Mouse (Mus musculus) kidney, adult 8-10 months (tissue): ENCODE measurements at regions not wholly inside any gene's neighbourhood (a gene's known extent, or its start where the extent isn't known, plus 50 kb on each side); places are given as distances from the start of the nearest gene placed in this dataset.

Experiments used
- DNase-seq, 2 experiments: peaks; one replicate each; pipeline ENCODE4 v3.0.0; 2022

- no peak for DNase-seq
Observed at GRCm38 (mm10) chr12:12701060-12701667, 240.6 kb downstream of the Mycn start.

DNA sequence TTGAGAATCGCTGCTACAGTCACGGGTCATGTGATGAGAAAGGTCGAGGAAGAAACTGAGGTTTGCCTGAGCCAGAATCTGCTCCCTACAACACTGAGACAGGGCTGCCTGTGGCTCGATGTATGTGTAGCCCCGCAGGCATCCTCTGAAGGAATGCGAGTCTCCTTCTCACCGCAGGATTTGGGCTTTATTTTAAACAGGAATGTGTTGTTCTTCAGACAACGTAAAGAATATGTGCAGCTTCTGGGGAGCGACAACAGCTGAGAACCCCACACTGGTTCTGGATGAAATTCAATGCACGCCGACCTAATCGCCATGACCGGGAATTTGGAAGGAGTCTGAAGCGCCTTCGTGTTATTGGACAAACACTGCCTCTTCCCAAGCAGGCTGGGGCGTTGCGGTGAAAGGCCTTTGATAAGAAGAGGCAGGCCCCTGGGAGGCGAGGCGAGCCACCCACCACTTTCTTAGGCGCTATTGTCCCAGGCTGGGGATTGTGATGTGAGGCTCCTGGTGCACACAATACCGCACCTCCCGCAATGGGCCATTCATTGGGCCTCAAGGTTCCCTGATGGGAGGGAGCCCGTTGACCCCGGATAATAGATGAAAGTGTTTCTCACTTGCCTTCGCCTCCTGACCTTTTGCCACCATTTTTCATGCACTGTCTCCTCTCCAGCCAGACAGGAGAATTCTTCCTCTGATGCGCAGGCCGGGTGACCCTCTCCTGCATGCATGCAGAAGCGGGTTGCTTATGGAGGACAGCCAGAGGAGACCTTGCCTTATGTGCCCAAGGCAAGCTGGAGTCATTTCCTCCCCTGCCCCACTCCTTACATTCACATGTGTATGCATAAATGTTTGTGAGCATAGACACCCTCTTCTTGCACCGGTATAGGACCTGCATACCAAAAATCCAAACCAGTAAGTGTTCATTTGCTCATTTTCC is 247.6 kb downstream of the Mycn start:
- no peak for DNase-seq

- no peak for DNase-seq
Observed at GRCm38 (mm10) chr12:12687376-12687775, 254.3 kb downstream of the Mycn start.

GRCm38 (mm10) chr12:12685217-12685522 is 256.5 kb downstream of the Mycn start:
- no peak for DNase-seq

DNA sequence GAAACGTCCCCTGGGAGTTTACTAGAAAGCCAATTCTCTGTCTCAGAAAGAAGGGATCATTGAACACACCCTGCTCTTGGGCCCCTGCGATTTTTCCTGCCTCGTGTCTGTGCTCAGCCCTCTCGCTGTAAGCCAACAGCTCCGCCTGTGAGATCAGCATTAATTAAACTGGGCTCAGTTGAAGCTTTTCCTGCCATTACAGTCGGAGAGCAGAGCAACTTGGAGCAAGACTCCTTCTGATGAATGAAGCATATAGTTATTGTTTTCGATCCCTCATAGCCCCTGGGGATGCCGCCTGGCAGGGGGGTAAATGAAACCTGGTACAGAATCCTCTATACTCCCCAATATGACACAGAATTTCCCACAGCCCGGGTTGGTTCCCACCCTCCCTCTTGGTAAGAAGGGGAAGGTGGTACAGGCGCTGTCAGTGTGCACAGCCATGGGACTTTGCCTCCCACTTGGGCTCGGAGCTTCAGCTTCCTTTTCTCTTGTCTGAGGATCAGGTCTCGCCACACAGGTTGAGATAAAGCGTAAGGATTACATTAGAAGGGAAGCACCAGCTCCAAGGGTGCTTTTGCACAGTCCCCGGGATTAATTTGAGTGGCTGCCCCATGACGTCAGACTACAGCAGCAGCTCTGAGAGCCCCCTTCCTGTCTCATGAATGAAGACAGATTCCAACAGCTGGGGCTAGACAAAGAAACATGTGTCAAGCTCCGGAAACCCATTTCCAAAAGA is 257.1 kb downstream of the Mycn start:
- DNase-seq, result no peak

DNA sequence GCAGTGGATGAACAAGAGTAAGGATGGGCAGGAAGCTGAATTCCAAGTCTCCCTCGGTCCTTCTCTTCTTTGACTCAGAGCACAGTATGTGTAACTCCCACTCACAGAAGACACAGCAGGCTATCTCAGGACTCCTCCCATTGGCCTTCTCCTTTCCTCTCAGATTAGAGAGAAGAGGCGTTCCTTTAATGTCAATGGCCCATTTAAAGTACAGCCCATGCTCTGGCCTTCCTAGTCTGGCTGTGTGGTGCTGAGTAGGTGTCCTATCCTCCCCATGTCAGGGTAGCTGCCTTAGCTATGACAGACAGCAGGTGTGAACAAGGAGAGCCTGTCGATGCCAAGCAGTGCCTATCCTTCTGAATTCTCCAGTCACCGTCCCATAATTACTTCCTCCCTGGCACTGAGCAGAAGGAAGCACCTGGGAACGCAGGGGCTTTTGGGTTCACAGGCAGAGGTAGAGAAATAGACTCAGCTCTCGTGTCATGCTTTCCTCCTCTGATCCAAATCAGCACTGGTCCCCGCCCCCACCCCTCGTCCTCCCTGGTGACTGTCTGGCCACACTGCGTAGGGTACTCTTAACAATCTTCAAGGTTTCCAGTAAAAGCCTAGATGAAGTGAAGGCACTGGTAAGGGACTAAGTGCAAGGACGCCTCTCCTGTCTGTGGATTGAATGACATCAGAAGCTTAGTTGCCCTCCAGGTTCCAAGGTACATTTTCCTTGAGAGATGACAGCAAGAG is 257.8 kb downstream of the Mycn start:
- DNase-seq, result no peak

DNA sequence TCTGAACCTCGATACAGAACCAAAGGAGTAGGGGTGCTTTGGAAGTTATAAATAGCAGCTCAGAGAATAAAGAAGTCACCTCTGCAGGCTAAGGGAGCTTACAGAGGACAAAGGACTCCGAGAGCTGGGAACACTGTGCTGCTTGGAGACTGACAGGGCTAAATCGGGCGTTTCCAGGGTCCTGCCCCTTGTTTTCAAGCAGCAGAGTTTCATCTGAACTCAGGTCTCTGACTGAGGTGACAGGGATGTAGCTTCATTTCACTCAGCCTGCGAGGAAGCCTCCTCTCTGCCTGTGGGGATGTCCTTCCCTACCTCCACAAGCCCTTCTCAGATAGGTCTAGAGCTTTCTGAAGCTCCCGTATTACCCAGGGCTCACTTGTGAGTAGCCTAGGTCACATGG is 260.6 kb downstream of the Mycn start:
- no peak for DNase-seq

GRCm38 (mm10) chr12:12680371-12680921 is 261.3 kb downstream of the Mycn start:
- DNase-seq, result no peak

DNA sequence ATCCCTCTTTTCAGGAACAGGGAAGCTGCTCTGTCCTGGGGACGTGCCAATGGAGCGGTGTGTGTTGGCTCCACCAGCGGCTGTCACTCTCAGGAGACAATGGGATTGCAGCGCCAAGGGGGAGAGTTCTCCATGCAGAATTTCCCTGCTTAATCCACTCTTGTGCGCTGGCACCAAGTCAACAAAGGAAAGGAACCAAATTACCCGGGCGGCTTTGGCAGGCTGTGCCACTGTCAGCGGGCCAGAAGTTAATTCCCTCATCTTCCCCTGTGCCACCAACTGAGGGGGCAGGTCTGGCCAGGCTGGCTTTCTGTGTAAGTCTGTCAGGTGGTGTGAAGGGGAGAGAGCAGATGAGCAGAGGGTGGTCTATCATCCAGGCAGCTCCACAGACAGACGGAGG is 265.0 kb downstream of the Mycn start:
- DNase-seq, result peak; percentile 6 to 8

GRCm38 (mm10) chr12:12669931-12670330 is 271.8 kb downstream of the Mycn start:
- no peak for DNase-seq

- no peak for DNase-seq
Observed at GRCm38 (mm10) chr12:12668919-12669318, 272.8 kb downstream of the Mycn start.

GRCm38 (mm10) chr12:12655611-12656010 is 286.1 kb downstream of the Mycn start:
- DNase-seq, result no peak

DNA sequence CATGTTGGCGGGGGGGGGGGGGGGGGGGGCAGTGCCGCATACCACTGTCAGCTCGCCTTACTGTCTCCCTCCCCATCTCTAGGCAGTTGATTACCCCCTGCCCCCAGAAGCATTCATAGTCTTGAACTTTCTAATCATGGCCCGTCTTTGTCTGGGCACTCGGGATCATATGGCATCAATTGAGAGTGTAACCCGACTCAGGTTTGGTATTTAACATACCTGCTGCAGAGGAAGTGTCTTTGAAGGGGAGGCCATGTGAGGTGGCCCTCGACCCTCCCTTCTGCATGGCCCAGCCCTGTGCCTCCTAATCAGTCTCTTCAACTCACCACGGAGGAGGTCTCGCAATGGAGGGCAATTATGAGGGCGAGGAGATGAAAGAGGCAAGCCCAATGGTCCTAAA is 286.5 kb downstream of the Mycn start:
- no peak for DNase-seq

DNA sequence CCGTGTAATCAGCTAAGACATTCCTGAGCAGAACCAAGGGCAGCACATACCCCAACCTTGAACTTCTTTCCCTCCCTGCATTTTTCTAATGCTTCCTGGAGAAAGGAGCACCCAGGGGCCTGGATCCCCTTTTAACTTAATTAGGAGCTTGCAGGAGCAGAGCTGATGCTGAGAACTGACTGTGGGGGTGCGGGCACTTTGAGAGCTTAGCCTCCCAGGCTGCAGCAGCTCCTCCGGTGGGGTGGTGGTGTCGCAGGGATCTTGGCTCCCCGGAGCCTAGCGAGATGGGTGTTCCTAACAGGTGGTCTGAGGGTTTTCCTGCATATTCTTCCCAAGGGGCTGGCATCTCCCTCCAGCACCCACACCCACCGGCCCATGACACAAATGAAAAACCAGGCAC is 289.4 kb downstream of the Mycn start:
- no peak for DNase-seq

DNA sequence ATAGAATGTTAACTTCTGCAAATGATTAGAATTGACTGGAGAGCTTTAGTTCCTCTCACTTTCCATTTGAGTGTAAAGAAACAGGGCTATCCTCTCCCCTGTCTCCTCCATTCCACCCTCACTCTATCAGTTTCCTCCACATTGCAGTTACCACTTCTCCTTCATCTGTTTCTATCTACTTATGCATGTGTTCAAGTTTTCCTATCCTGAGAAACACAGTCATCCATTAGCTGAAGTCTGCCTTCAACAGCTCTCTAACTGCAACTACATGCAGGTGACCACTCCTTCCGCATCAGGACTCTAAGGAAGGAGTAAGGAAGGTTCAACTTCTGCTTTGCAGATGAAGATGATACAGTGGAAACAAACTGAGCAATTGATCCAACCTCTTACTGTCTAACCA is 291.4 kb downstream of the Mycn start:
- DNase-seq, result no peak

DNA sequence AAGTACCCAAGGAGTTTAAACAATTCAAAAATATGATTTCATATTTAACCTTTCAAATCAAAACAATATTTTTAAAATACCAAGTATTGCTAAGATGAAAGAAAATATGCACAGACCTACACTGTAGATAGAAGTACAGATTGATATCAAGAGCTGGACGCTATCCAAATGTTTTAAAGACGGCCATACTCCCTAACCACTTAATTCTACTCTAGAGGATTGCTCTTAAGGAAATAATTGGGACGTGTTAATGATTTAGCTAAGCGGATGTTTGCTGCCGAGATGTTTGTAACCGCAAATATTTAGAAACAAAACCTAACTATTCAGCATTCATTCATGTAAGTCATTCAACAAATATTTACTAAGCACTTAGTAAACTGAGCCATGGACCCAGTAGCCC is 294.2 kb downstream of the Mycn start:
- DNase-seq, result no peak

DNA sequence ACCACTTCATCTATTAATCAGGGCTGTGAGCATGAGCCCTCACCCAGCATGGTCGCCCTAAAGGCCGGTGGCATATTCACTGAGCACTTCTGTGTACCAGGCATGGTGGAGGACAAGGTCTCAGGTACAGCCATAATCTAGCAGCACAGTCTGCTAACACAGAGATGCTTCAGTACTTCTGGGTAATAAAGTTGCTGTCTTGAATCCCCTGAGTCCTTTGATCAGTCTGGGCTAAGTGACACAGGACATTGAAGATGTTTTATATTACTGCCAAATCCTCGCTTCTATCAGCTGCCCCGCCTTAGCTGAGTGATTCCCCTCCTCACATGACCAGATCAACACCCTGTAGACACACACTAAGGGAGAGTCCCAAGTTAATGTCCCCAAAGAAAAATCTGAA is 296.5 kb downstream of the Mycn start:
- DNase-seq, result no peak

DNA sequence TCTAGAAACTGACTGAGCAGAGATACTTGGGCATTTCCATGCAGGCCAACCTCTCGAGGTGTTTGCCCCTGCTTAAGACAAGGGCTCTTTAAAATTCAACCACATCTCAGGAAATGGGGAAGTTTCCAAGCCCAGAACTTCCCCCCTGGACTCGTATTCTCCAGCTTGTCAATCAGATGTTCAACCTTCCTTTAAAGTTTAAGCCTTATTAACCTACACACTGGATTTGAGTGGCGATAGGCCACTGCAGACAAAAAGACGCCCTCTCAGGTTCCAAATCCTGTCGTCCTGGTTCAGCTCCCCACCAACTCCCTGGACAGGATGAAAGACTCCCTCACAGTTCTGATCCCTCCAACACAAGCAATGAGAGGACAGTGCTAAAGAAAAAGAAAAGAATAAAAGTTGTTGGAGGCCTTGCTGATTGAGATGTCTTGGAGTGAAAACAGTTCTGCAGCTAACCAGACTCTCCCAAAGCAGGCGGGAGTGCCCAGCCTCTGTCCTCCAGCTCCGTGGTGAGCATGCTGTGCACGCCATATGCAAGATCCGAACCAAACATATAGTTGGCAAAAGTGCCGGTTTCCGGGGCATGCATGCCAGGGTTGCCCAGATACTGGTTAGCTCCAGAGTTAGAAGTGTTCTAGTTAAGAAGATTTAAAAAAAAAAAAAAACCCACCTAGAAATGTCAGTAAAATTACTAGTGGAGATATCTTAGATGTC is 298.3 kb downstream of the Mycn start:
- DNase-seq, result no peak

- no peak for DNase-seq
Observed at GRCm38 (mm10) chr12:12635308-12635707, 306.4 kb downstream of the Mycn start.

DNA sequence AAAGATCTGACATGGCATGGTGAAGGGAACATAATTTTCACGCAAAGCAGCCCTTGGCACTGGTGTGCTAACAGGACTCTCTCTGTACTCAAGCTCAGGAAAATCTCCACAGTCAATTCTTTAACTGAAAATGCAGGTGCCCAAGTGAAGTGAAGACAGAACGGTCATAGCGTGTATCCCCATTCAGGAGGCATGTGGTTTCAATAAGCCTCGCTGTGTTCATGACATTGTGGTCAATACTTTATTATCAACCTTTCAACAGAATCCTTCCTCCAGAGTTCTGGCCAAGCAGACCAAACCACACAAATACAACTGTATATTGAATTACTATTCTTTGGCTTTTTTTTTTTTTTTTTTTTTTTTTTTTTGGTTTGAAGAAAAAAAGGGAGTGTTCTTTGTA is 314.1 kb downstream of the Mycn start:
- no peak for DNase-seq

GRCm38 (mm10) chr12:12625788-12626187 is 315.9 kb downstream of the Mycn start:
- no peak for DNase-seq

- peak; percentile 55 to 80 for DNase-seq
Observed at GRCm38 (mm10) chr12:12622712-12623292, 318.9 kb downstream of the Mycn start.
